Mouse (Mus musculus) left cerebral cortex, postnatal 10 days (tissue): ENCODE results near the gene Timm10b. TPM values are rescaled to one million over a fixed set of nuclear protein-coding genes. Genes with fewer than 3 reads are reported as not detected.

Source experiments
- DNase-seq, 2 experiments: peaks; one replicate each; pipeline ENCODE4 v3.0.0; 2021 to 2022; ENCODE audit warnings: low spot score in 2 of 2, mixed read lengths in 1 of 2; ENCODE audit errors: extremely low spot score in 1 of 2
- intact Hi-C: fragments of 180-260 bp; cut with DNase I; formaldehyde crosslinking; loops from one replicate; pipeline ENCODE4 v1.15.1; 2025
- total RNA-seq, 2 experiments: library from RNA; stranded (reverse); gene quantifications; 2 replicates each; pipeline ENCODE4 v1.2.3; 2021

Gene Timm10b
- total RNA-seq, 2 experiments from 2014 or later: 76.9 to 82.2 TPM

DNA sequence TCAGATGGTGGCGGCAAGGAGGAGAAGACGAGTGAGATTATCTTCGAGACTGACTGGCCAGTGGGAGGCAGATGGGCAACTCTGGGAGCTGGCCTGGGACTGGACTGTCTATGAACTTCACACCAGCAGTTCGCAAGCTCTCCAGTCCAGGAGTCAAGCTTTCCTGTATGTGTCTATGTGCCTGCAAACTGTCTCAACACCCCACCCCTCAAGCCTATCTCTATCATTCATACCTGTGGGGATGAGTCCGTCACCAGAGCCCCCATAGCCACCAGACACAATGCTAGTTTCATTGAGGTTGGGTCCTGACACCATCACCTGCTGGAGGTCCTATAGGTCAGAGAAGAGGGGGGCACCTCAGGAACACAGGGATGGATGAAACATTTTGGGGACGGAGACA lies 1.1 kb upstream of the Timm10b start:
- DNase-seq: no peak
- intact Hi-C loops: loop anchor here (10.0 kb wide), 1 partner anchor 96 kb away; the partner anchor contains the start of genes Ilk and Rrp8

DNA sequence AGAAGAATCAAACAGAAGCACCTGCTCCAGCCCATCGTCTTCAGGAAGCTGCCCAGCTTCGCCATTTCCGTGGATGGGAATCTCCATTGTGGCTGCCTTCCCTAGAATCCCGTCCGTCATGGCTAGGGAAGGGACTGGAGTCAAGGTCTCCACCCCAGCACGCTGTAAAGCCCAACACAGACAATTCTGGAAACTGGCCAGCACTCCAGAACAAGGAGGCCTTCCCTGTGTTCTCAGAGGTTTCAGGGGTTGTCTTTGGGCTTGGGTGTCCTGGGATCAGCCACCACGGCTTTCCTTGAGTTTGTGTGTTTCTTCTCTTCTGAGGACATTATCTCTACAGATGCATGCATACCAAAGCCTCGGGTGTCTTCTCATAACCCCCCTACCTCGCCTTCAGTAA lies 552 bp upstream of the Timm10b start:
- DNase-seq: peak in 1 of 2 experiments; percentile 45
- intact Hi-C loops: loop anchor here (10.0 kb wide), 1 partner anchor 95 kb away; the partner anchor contains the start of genes Ilk and Rrp8

DNA sequence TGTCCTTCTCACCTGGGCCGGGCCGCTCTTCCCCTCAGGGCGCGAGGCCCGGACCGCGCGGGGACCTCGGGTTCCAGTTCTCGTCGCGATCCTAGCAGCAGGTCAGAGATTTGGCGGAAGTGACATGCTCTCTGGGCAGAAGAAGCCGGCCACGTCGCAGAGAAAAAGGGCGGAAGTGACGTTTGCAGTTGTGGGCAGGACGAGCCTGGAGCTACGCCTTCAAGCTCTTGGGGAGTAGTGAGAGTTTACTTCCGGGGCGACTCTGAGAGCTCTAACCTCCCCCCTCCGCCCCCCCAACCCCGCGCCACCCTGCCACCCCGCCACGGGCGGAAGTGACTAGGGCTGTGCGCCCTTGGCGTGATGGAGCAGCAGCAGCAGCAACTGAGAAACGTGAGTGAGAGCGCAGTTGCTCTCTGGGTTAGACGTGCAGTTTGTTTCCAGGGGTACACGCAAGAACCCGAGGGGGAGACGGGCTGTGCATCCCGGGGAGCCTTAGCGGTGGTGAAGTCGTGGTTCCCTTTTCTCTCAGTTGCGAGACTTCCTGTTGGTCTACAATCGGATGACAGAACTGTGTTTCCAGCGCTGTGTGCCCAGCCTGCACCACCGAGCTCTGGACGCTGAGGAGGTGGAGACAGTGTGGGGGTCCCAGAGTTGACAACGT lies 507 bp downstream of the Timm10b start, which contains the start of the genes Arfip2 and Gm45799:
Arfip2 (minus strand) TSS at position 184 of the 661 bp plus-strand sequence.
Gm45799 (plus strand) TSS at position 320 of the 661 bp plus-strand sequence.
- DNase-seq: peak; percentile 96 to 99
- intact Hi-C loops: loop anchor here (5.0 kb wide), 1 partner anchor 172 kb away; the partner anchor contains the start of gene Mrpl17

DNA sequence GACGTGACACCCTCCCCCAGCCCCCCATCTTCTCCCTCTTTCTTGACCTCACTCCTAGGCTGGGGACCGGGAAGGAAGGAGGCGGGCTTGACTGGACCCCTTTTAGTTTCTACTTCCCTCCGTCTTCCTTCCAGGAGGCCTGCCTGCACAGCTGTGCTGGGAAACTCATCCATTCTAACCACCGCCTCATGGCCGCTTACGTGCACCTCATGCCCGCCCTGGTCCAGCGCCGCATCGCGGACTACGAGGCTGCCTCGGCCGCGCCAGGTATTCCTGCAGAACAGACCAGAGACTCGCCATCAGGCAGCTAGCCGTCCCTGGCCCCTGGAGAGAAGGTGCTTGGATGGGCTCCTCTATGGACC lies 1.0 kb downstream of the Timm10b start:
- no peak for DNase-seq
- intact Hi-C loops: loop anchor here (5.0 kb wide), 1 partner anchor 171 kb away; the partner anchor contains the start of gene Mrpl17

DNA sequence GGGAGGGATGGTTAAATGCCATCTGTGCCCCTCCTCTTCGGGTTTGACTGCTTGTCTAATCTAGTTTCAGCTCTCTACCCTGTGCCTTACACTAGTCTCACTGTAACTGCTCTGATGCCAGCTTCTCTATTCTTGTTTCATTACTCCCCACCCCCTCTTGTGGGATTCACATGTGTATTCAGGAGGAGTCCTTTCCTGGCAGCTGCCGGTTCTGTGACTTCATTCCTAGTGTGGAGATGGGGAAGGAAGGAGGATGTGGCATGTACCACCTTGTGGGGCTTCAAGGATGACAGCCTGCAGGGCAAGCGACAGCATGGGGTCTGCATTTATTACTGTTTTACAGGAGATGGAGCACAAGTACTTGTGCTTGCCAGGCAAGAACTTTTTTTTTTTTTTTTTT lies 2.1 kb downstream of the Timm10b start:
- peak in 1 of 2 experiments; percentile 21 for DNase-seq
- intact Hi-C loops: loop anchor here (5.0 kb wide), 1 partner anchor 170 kb away; the partner anchor contains the start of gene Mrpl17

DNA sequence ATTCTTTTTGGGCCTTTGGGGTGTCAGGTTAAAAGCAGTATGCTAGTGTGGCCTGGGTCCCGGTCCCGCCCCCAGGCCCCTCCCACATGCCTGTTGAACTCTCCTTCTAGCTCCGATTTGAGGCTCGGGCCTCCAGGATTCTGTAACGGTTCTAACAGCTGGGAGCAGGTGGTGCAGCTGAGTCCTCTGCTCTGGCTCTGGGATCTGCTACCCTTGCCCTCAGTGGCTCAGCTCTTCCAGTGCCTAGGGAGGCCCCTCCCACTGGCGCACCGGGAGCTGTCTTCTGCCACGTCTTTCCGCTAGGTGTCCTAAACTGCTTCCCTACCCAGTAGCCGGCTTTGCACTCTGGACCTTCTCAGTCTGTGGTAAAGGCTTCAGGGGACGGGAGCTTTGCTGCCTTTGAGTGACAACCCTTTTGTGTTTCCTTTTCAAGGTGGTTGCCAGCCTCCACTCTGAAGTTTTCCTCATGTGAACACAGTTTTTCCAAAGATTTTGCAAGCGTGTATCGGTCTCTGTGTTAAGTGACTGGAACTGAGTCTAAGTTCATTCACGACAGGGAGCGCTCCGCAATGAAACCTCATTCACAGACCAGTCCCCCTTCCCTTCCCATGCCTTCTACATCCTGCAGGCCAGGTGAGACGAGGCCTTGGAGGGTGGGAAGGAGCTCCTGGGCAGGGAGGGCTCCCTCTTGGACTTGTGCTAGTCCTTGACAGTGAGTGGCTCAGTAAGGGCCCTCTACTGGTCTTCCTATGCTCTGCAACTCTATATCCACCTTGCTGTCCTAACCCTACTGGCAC lies 11.0 kb downstream of the Timm10b start, which contains the start of gene Dnhd1:
Dnhd1 (plus strand) TSS at position 189 of the 797 bp plus-strand sequence.
- DNase-seq: peak in 1 of 2 experiments; percentile 79
- intact Hi-C loops: loop anchor here (5.0 kb wide), 1 partner anchor 76 kb away; no protein-coding TSS in a partner anchor

DNA sequence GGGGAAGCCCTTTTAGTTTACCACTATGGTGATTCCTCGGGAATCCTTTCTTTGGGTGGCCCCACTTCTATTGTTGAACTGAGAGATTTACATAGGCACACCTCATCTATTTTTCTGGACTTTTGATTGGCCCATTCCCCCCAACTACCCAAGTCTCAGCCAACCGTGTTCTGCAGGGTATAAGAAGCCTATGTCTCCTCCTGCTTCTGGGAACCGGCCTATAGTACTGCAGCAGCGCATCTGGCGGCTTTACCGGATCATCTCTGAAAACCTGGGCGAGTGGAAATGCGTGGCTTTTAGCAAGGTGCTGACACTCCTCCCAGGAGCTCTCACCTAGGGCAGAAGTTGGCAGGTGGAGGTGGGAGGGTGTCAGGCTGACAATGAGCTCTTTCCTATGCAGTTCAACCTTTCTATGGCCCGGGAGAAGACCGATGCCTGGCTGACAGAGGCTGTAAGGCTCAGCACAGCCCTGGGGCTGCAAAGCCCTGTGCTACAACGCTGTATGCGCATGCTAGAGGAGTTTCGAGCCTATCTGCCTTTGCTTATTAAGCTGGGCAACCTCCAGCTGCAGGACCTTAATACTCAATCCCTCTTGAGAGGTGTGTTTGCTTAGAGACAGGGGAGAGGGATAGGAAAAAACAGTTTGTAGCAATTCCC lies 45.8 kb downstream of the Timm10b start:
- no peak for DNase-seq
- intact Hi-C loops: no loop called here

DNA sequence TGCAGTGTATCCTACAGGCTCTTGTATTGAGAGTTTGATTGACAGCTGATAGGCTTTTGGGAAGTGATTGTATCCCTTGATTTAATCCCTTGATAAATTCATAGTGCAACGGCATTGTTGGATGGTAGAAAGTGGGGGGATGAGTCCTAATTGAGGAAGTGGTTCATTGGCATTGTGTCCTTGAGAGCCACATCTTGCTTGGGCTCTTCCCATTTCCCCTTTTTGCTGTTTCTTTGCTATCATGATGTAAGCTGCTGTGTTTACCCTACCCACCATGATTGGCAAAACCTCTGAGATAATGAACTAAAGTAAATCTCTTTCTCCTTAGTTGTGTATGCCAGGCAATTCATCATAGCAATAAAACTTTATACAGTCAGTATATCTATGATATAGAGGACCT lies 51.0 kb downstream of the Timm10b start:
- intact Hi-C loops: no loop called here
- no peak for DNase-seq

Other genes with a start within 250 kb of the Timm10b start
- gene Fam160a2, start 240.0 kb upstream of the Timm10b start, total RNA-seq: 10 to 100 TPM; 67.7 to 71.4 TPM
- under 1 TPM; 0.36 to 0.43 TPM for gene Cnga4, start 235.5 kb upstream of the Timm10b start, total RNA-seq
- 10 to 100 TPM; 28.8 to 35.4 TPM for gene Cckbr, start 214.3 kb upstream of the Timm10b start, total RNA-seq
- gene Cavin3, start 157.8 kb upstream of the Timm10b start, total RNA-seq: 10 to 100 TPM; 11.1 to 13.4 TPM
- 100 to 1,000 TPM in 1 of 2 experiments, 10 to 100 TPM in 1; 99.5 to 101 TPM for gene Smpd1, start 85.7 kb upstream of the Timm10b start, total RNA-seq
- 100 to 1,000 TPM; 422 to 438 TPM for gene Apbb1, start 58.4 kb upstream of the Timm10b start, total RNA-seq
- not detected for gene Hpx, start 39.9 kb upstream of the Timm10b start, total RNA-seq
- gene Trim3, start 6.5 kb upstream of the Timm10b start, total RNA-seq: 100 to 1,000 TPM; 144 to 151 TPM
- gene Arfip2, start 360 bp downstream of the Timm10b start, total RNA-seq: 10 to 100 TPM; 88.1 to 97.9 TPM
- gene Gm45799, start 496 bp downstream of the Timm10b start, total RNA-seq: 10 to 100 TPM; 10.8 to 11.6 TPM
- 1 to 10 TPM; 4.9 to 6.1 TPM for gene Dnhd1, start 10.8 kb downstream of the Timm10b start, total RNA-seq
- gene Ilk, start 96.5 kb downstream of the Timm10b start, total RNA-seq: 100 to 1,000 TPM in 1 of 2 experiments, 10 to 100 TPM in 1; 97.7 to 117 TPM
- gene Rrp8, start 97.3 kb downstream of the Timm10b start, total RNA-seq: 10 to 100 TPM in 1 of 2 experiments, 1 to 10 TPM in 1; 9.9 to 16.0 TPM
- 100 to 1,000 TPM; 144 to 152 TPM for gene Taf10, start 104.3 kb downstream of the Timm10b start, total RNA-seq
- 10 to 100 TPM; 32.6 to 40.0 TPM for gene Tpp1, start 112.2 kb downstream of the Timm10b start, total RNA-seq
- 10 to 100 TPM; 31.1 to 34.7 TPM for gene Dchs1, start 147.6 kb downstream of the Timm10b start, total RNA-seq
- gene Mrpl17, start 171.0 kb downstream of the Timm10b start, total RNA-seq: 100 to 1,000 TPM; 109 to 110 TPM